Mouse (Mus musculus) yolk sac, embryonic 10.5 days (tissue): ENCODE results near the gene Scnm1.
A peak's percentile ranks its signal among the peaks of the same experiment; 100 is the strongest.

Experiments
- DNase-seq: peaks from one replicate; pipeline ENCODE4 v3.0.0-alpha.2; 2017; ENCODE audit warnings: low spot score

Scnm1 gene

DNA sequence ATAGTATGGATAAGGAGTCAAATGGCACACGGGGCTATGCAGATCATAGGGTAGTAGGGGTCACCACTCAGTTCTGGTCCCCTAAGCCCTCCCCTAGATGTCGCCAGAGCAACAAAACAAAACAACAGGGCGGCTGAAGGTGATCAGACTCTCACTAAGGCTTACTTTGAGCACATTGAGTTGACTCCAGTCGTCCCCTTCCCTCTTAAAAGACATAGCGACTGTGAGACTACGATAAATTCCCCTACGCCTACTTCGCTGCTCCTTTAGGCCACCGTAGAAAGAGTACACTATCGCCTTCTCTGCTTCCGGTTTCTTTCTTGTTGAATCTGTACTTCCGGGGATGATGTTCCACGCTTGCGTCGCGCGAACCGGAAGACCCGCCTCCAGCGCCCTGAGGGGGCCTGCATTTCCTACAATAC is at the start of gene Scnm1, which contains the start of gene Lysmd1:
Gene Scnm1, minus strand, starts transcription at position 332 of the 422 bp plus-strand sequence.
Gene Lysmd1, plus strand, starts transcription at position 409 of the 422 bp plus-strand sequence.
- DNase-seq, result peak; percentile 91

DNA sequence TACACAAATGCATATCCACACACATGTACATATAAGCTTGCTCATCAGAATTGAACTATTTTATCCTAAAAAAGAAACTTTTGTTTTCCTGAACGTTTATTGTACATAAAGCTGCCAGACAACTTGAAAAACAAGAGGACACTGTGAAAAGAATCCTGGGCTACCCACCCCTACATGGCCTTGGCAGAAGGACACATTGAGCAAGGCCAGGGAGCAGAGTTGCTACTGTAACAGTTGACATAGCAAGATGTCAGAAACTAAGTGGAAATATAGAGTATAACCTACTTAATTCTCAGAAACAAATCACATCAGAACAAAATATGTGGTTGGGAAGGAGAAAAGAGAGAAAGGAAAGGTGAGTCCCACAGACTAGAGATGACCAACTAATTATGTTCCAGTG is 48.0 kb upstream of the Scnm1 start:
- no peak for DNase-seq

DNA sequence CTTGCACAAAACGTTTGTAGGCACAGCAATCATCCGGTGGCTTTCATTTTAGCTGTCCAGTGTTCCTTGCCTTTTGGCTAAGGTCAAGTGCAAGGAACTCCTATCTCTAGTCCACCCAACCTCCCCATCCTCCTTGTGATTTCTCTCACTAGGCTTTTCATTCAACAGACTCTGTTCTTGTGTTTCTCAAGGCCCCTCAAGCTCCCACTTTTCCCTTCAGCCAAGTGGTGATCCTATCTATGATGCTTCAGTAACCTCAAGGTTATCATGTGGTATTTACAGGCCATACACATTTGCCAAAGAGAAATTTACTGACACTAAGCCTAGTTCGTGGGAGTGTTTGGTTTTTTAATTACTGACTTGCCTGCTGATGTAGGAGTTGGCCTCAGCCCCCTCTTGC is 46.1 kb upstream of the Scnm1 start:
- DNase-seq, result no peak

DNA sequence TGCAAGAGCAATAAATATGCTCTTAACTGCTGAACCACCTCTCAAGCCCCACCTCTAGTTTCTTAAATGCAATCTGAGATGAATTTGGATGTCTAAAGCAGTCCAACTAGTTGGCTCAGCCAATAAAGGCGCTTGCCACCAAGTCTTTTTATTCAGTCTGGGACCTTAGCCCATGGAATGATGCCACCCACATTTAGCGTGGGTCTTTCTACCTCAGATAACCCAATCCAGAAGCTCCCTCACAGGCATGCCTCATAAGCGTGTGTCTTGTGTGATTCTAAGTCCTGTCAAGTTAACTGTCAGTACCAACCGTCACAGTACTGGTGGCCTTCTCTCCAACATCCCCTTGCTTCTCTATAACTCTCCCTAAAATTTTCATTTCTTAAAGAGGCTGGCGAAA is 45.1 kb upstream of the Scnm1 start:
- DNase-seq, result no peak

DNA sequence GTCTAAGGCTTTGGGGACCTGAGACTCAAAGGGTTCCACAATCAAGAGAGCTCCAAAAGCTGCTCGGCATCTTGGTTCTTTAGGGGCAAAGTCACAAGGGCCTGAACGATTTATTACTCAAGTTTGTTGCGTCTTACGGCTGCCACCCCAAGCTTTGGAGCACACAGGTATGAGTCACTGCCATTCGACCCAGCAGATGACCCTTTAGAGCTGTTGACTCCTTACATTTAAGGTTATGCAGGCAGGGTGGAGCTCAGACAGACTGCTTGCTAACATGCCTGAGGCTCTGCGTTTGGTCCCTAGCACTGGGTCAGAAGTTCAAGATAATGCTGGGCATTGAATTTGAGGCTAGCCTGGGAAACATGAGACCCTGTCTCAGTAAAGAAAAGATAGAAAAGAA is 43.8 kb upstream of the Scnm1 start:
- DNase-seq, result no peak

DNA sequence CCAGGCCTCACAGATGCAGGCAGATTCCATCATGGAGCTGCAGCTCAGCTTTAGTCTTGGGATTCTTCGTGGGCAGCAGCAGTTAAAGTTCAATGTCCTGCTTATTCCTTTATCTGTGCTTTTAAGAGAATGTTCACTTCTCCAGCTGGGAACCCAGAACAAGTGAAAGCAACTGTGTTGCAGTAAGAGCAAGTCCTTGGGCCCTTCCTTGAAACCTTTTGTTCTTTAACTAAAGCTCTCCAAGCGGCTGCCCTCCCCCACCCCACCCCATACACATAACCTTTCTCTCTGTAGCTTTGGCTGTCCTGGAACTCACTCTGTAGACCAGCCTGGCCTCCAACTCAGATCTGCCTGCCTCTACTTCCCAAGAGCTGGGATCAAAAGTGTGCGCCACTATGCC is 42.7 kb upstream of the Scnm1 start:
- DNase-seq, result no peak

DNA sequence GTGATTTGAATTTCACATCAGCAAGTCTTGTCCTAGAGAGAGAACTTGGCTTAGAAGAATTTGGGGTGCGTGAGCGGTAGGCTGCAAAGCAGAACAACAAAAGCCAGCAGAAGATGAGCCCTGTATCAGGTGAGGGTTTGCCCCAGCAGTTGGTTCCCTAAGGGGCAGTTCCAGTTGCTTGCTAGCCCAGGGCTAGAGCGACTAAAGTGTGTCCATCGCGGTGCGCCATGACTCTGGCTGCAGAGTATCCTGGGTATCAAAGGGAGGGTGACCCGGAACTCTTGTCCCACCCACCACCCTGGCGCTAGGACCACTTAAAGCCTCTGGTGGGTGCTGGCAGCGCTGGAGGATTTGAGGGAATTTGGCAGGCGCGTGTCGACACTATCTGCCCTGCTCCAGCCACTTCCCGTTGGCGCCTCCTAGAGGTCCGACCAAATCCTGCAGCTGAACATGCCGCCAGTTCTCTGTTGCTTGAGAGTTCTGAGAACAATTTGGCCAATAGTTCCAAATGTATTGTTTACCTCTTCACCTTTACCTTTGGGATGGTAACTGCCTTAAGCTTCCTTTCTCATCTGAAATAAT is 40.3 kb upstream of the Scnm1 start:
- peak; percentile 67 for DNase-seq

DNA sequence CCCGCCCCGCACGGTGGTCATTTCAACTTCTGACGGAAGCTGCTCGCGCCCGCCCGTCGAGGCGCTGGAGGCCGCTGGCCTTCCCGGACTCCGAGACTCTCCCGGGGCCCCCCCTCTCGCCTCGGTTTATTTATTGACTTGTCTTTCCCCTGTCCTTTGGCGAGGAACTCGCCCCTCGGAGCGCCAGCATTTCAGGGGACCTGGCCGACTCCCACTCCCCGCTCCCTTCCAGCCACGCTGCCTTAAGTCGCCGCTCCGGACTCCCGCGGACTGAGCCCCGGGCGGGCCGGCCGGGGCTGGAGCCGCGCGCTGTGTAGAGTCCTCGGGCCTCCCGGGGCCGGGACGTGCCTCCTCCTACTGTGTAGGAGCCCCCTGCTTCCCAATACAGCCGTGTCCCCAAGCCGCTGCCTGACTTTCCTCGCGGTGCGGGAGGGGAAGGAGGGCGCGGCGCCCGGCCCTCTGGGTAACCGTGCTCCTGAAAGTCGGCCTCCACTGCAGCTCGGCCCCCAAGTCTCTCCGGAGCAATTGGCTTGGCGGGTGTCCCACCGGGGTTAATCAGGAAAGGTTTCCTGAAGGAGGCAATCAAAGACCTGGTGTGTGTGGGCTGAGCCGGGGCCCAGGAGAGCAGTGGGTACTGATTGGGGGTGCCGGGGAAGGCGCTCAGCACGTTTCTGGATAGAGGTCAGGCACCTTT is 39.6 kb upstream of the Scnm1 start:
- DNase-seq, result no peak

DNA sequence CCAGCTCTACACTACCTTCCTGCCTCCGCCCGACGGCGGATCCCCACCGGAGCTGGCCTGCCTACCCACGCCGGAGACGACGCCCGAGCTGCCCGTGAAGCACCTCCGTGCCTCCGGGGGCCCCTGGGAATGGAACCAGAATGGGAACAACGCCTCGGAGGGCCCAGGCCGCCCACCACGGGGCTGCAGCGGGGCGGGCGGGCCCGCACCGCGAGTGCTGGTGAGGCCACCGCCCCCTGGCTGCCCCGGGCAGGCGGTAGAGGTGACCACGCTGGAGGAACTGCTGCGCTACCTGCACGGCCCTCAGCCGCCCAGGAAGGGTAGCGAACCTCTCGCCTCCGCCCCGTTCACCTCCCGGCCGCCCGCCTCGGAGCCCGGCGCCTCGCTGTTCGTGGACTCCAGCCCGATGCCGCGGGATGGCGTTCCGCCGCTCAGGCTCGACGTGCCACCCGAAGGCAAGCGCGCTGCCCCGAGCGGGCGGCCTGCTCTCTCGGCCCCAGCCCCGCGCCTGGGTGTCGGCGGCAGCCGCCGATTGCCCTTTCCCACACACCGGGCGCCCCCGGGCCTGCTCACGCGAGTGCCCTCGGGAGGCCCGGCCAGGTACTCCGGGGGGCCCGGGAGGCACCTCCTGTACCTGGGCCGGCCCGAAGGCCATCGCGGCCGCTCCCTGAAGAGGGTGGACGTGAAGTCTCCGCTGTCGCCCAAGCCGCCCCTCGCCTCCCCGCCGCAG is 38.9 kb upstream of the Scnm1 start:
- DNase-seq, result no peak

DNA sequence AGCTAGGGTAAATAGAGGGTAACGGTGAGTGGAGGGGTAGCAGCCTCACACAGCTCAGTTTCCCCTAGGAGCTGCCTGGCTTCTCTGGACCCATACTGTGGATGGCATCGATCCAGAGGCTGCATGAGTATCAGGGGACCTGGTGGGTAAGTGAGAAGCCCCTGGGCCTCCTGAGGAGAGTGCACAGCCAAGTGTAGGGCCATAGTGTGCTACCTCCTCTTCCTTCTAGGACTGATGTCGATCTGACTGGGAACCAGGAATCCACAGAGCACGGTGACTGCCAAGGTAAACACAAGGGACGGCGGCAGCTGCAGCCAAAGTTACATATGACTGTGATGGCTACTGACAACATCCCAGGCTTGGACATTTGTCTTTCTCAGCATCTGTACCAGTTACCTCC is 37.3 kb upstream of the Scnm1 start:
- no peak for DNase-seq

DNA sequence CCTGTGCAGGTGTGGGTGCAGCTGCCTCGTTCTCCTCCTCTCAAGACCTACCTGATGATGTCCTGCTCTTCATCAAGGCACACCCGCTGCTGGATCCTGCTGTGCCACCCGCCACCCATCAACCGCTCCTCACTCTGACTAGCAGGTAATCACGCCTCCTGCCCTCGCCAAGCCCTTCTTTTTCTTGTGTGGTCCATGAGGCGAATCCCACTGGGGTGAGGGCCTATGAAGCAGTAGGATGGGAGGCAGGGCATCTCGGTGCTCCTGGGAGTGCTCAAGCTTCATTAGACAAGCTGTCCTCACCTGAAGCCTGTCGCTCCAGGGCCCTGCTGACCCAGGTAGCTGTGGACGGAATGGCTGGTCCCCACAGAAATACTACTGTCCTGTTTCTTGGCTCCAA is 36.2 kb upstream of the Scnm1 start:
- no peak for DNase-seq

DNA sequence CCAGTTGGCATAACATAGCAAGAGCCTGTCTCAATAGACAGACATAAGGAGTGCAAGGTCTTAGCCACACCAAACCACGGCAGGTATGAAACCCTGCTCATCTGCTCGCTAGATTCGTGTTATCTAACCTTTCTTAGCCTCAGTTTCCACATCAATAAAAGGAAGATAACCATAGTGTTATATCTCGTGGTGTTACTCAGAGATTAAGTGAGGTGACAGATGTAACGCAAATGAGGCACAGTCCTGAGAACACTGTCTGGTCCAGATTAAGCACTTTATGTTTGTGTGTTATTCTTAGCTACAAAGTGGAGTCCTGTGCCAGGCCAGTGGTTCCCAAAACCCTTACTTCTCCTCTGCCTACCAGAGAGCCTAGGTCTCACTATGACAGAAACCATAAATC is 31.0 kb upstream of the Scnm1 start:
- DNase-seq, result no peak

DNA sequence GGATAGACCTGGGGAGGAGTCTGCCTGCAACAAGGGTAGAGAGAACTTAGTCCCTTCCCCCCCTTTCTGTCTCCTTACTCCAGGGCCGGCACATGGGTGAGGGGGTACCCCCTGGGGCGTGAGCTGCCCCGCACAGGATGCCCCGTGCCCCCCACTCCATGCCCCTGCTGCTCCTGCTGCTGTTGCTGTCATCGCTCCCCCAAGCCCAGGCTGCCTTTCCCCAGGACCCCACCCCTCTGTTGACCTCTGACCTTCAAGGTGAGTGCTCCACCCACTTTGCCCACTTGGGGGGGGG is 30.4 kb upstream of the Scnm1 start:
- DNase-seq, result no peak

DNA sequence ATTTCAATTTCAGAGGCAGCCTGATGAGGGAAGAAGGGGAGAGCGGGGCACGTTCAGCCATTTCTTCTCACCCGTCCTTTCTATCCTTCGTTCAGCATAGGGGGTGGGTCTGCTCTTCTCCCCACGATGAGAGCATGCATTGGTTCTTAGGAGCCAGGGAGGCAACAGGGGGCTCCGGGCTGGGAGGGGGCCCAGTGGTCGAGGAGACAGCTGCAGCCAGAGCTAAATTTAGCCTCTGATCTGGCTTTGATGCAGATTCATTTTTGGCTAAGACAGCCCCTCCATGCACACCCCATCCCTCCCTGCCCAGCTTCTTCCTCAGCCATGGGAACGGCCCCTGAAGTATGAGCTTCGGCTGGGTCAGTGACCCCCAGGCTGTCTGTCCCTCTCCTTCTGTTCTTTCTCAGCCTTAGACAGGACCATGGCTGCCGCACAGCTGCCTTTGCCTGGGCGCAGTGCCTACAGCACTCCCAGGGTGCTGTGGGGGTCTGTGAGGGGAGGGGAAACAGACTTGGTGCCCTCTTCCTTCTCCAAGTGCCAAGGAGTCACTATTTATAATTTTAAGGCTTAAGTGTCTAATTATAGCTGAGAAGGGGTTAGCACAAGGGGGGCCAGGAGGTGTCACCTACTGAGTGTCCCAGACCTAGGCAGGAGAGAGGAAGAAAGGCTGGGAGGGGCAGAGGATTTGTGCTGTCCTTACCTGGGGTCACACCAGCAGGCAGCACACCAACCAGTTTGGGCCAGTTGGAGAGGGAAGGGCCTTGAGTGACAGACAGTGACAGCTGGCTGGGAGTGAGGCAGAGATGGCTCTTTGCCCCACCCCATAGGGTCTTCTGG is 29.8 kb upstream of the Scnm1 start:
- no peak for DNase-seq

DNA sequence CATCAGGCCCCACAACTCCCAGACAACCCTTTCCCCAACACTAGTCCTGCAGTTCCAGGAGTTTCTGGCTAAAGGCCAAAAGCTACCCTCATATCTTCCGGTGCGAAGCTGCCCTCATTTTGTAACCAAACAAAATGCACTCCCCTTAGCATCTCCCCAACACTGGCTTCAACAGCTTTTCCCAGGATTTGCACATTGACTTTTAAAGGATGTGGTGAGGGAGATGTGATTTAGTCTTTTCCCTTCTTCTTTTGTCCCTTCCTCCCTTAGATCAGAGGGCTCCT is 28.5 kb upstream of the Scnm1 start:
- DNase-seq, result no peak

DNA sequence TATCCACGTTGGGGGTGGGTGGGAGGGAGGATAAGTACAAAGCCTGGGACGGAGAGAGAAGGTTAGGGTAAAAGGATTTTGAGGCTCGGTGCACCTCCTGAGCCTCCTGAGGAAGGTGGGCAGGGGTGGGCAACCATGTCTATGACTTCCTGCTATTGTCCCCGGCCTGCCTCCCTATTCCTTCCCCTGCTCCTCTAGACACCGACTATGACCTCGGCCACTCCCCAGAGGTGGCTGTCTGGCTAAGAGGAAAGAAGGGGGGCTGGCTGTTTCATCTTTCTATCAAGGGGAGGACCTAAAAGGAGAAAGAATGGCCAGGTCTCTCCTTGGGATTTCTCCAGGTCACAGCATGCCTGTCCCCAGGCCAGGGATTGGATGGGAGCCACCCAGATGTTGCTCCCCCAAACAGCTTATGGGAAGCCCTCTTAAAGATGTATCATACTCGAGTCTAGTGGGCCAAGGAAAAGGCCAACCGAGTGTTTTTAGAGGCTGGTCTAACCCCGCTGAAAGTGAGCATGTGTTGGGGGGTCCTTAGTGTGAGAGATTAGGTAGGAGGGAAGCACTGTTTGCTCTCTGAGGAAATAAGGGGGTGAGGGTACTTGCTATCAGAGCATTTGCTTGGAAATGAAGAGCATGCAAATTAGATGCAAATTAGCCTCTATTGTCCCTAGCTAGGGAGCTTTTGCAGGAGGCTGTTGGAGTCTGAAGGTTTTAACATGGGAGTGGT is 28.0 kb upstream of the Scnm1 start:
- DNase-seq, result no peak

DNA sequence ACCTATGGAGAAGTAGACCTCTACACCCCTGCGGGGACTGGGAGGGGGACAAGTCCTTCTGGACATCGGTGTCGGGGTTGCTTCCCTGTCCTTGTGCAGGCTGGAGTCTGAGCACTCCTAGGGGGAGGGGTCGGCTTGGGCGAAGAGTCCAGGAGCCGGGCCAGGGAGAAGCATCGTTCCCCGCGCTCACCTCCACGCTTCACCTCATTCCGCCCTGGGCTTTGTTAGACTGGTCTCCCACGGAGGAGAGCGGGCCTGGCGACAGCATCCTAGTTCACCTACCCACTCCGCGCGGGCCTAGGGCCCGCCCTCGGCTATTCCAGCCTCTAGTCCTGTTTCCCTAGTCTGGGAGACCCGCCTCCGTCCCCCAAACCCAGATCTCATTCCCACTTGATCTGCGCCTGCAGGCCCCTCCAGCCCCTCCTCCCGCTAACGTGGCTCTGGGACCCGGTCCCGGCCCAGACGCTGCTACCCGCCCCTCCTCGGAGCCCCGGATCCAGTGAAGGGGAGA is 27.3 kb upstream of the Scnm1 start:
- DNase-seq, result no peak

DNA sequence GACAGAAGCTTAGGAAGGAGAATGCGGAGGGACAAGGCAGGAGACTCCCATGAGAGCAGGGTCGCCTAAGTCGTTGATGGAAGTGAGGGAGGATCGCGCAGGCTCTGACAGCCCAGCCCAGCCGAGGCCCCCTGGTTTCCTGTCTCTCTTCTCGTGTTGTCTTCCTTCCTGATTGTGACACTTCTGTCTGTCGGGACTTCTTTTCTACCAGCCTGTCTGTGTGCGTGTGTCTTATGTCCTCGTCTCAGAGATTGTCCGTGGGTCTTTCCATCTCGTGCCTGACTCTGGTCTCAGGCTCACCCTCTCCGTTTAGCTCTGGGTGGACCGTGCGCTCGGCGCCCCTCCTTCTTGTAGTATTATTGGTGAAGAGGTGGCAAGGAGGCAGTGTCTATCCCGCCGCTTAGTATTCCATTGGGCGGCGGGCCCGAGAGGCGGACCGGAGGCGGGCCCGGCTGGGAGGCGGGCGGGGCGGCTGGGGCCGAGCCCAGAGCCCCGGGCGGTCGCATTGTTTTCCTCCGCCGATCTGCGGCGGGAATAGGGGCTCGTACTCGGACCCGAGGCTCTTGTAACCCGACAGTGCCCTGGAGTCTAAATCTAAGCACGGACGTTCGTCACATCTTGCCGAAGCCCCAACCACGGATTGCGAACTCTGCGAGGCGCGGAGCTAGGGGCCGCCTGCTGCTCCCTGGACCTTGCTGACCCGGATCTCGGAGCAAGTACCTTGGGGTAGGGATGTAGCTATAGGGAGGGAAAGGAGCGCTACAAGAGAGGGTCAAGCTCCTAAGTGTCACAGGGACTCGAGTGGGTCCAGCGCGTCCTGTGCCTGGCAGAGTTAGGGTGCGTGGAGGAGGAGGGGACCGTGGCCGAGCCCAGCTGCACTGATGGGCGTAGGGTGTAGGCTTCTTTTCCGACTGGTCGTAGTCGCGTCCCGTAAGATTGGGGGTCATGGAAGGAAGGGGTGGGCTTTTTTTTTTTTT is 26.5 kb upstream of the Scnm1 start, which contains the start of gene Sema6c:
Gene Sema6c, plus strand, starts transcription at position 471 of the 977 bp plus-strand sequence.
- DNase-seq, result peak; percentile 90

DNA sequence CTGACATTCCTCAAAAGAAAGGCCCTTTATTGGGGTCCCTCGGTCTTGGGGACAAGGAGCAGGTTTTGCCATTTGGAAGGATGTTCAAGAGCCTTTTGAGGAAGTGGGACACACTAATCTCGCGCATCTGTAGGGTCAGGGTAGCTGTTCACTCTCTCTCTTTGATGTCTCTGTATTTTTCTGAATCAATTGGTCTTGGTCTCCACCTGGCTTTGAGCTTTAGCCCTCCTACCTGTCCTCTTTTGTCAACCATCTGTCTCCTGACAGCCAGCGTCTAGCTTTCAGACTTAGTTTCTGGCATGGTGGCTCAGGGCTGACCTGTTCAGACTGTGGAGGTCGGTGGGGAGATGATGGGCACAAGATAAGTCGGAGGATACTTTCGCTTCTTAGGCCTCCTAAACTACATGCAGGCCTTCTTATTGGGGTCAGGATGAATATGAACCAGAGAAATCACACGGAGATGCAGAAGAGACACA is 25.7 kb upstream of the Scnm1 start:
- DNase-seq, result no peak

DNA sequence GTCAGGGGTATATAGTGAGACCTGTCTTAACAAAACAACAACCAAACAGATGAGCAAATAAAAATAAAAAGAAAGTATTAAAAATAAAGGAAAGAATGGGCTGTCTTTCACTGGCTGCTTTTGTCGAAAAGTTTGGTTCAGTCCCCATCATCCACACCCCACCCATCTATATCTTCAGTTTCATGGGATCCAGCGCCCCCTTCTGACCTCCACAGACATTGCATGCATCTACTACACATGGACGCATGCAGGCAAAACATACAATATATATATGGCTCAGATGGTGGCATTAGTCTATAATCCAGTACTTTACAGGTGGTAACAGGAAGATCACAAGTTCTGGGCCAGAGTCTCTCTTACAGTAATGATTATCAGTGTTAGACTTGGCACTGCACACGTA is 20.1 kb upstream of the Scnm1 start:
- DNase-seq, result no peak

DNA sequence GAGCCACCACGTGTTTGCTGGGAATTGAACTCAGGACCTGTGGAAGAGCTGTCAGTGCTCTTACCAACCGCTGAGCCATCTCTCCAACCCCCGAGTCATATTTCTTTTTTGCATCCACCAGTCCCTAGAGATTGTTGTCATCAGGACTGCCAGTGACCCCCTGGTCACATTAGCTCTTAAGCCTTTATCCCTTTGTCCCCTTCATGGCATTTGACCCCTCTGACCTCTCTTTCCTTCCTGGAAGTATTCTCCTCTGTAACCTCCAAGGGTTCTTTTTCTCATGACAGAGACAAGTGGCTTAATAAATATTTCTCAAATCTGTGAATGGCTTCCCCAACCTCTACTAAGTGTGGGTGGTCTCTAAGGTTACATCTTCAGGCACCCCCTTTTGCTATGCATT is 14.1 kb upstream of the Scnm1 start:
- DNase-seq, result no peak
